Mouse (Mus musculus) urinary bladder, adult 18-20 months (tissue): ENCODE measurements at regions not wholly inside any gene's neighbourhood (a gene's known extent, or its start where the extent isn't known, plus 50 kb on each side); places are given as distances from the start of the nearest gene placed in this dataset.

Source experiments
- DNase-seq, 2 experiments: peaks; one replicate each; pipeline ENCODE4 v3.0.0; 2022; ENCODE audit warnings: low spot score in 2 of 2, mixed read lengths in 2 of 2

GRCm38 (mm10) chr6:11796361-11796760 lies 110.9 kb downstream of the Ndufa4 start:
- DNase-seq = no peak

- DNase-seq = peak in 1 of 2 experiments; percentile 2
Observed at GRCm38 (mm10) chr6:11793366-11793765, 113.9 kb downstream of the Ndufa4 start.

GRCm38 (mm10) chr6:11792186-11792585 lies 115.1 kb downstream of the Ndufa4 start:
- DNase-seq = no peak

- DNase-seq = no peak
Observed at GRCm38 (mm10) chr6:11791056-11791455, 116.2 kb downstream of the Ndufa4 start.

GRCm38 (mm10) chr6:11773992-11774391 lies 133.3 kb downstream of the Ndufa4 start:
- DNase-seq = no peak

- no peak for DNase-seq
Observed at GRCm38 (mm10) chr6:11762912-11763311, 144.4 kb downstream of the Ndufa4 start.

GRCm38 (mm10) chr6:11737667-11738066 lies 169.6 kb downstream of the Ndufa4 start:
- DNase-seq = no peak

- DNase-seq = no peak
Observed at GRCm38 (mm10) chr6:11731126-11731525, 176.2 kb downstream of the Ndufa4 start.

GRCm38 (mm10) chr6:11730667-11731066 lies 176.6 kb downstream of the Ndufa4 start:
- DNase-seq = no peak

GRCm38 (mm10) chr6:11727806-11728205 lies 179.5 kb downstream of the Ndufa4 start:
- DNase-seq = no peak

- no peak for DNase-seq
Observed at GRCm38 (mm10) chr6:11727370-11727769, 179.9 kb downstream of the Ndufa4 start.

GRCm38 (mm10) chr6:11723519-11723918 lies 183.8 kb downstream of the Ndufa4 start:
- no peak for DNase-seq

GRCm38 (mm10) chr6:11720274-11720673 lies 187.0 kb downstream of the Ndufa4 start:
- DNase-seq = no peak

GRCm38 (mm10) chr6:11710581-11710980 lies 196.7 kb downstream of the Ndufa4 start:
- no peak for DNase-seq

- no peak for DNase-seq
Observed at GRCm38 (mm10) chr6:11709465-11709864, 197.8 kb downstream of the Ndufa4 start.
